Mouse (Mus musculus) limb, embryonic 14.5 days (tissue): ENCODE measurements around the gene Zfp82. TPM values are rescaled to one million over a fixed set of nuclear protein-coding genes. Genes with fewer than 3 reads are reported as not detected.

Experiments
- ATAC-seq: fragments of 200-750 bp; cut with Nextera tagmentation; 2 replicates; pipeline ENCODE4 v1.8.0; 2017; ENCODE audit warnings: low read depth, moderate number of reproducible peaks, moderate TSS enrichment; ENCODE audit not compliant: low FRiP score
- DNase-seq: peaks from one replicate; pipeline ENCODE4 v3.0.0-alpha.2; 2015; ENCODE audit warnings: low spot score
- H3K27ac ChIP-seq: fragments of 300-500 bp; sonication (generic); replicated peaks from 2 replicates; pipeline ENCODE4 v1.5.1; 2014; ENCODE audit warnings: low read depth, mild to moderate bottlenecking, low read length, moderate library complexity, mixed read lengths
- H3K27me3 ChIP-seq: fragments of 300-500 bp; sonication (generic); 2 replicates; pipeline ENCODE4 v1.6.1; 2014; ENCODE audit warnings: low read length, mixed read lengths; ENCODE audit not compliant: control insufficient read depth, insufficient read depth
- H3K36me3 ChIP-seq: fragments of 300-500 bp; sonication (generic); 2 replicates; pipeline ENCODE4 v1.6.1; 2014; ENCODE audit warnings: mild to moderate bottlenecking, low read length, moderate library complexity, mixed read lengths; ENCODE audit not compliant: control insufficient read depth, insufficient read depth
- H3K4me1 ChIP-seq: fragments of 300-500 bp; sonication (generic); 2 replicates; pipeline ENCODE4 v1.6.1; 2014; ENCODE audit warnings: antibody characterized with exemption, low read length, mixed read lengths; ENCODE audit not compliant: control insufficient read depth, insufficient read depth
- H3K4me2 ChIP-seq: fragments of 300-500 bp; sonication (generic); replicated peaks from 2 replicates; pipeline ENCODE4 v1.6.1; 2014; ENCODE audit warnings: low read depth, mild to moderate bottlenecking, low read length, moderate library complexity; ENCODE audit not compliant: severe bottlenecking
- H3K4me3 ChIP-seq: fragments of 300-500 bp; sonication (generic); replicated peaks from 2 replicates; pipeline ENCODE4 v1.5.1; 2014; ENCODE audit warnings: low read length
- H3K9ac ChIP-seq: fragments of 300-500 bp; sonication (generic); 2 replicates; pipeline ENCODE4 v1.6.1; 2014; ENCODE audit warnings: mild to moderate bottlenecking, low read depth, low read length, moderate library complexity; ENCODE audit not compliant: severe bottlenecking
- H3K9me3 ChIP-seq: fragments of 300-500 bp; sonication (generic); 2 replicates; pipeline ENCODE4 v1.6.1; 2016; ENCODE audit warnings: low read length; ENCODE audit not compliant: control insufficient read depth
- POLR2A ChIP-seq: fragments of 200-500 bp; IDR thresholded peaks from 2 replicates; pipeline ENCODE4 v1.8.0; 2012; ENCODE audit warnings: inconsistent platforms, mild to moderate bottlenecking, moderate library complexity, borderline replicate concordance; ENCODE audit not compliant: insufficient read depth, insufficient read length; ENCODE audit errors: extremely low read depth
- WGBS: fragments of 180-500 bp; shearing (Covaris S2); extraction: QIAGEN DNeasy Blood & Tissue Kit; methylation state at CpG from one replicate; pipeline ENCODE4 v1.1.7; 2014; 5-methylcytosine and 5-hydroxymethylcytosine counted together
- polyA plus RNA-seq, 2 experiments: library from polyadenylated mRNA; depleted of rRNA in 1 of 2; stranded (reverse) in 1 of 2; unstranded in 1 of 2; fragments of >200 nt; fragmentation: Nextera tagmentation in 1 of 2; extraction: Ambion mirVana in 1 of 2; gene quantifications; 2 replicates each; pipeline versions ENCODE4 v1.2.1 to v1.2.3; 2012 to 2014

The Zfp82 gene
- polyA plus RNA-seq, 2 experiments, result 3.7 to 6.8 TPM

DNA sequence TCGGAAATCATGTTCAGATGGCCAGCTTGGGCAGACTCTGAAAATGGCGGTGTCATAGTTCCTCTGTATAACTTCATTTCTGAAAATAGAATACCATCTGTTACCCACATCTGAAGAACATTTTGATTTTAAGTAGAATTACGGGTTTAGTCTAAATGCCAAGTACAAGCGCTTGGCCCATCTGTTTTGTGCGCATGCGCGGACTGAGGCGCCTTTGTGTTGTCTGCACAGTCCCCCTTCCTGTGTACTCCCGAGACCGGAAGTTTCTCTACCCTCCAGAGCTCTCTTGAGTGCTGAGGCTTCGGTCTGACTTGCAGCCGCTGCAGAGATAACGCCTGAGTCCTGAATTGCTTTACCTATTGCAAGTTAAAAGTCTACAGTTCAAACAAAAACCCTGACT lies 26.6 kb upstream of the Zfp82 start:
- peaks cover 67% of the 10 kb centered on the region for H3K36me3 ChIP-seq
- H3K9me3 ChIP-seq, result peaks cover 24% of the 10 kb centered on the region
- H3K27ac ChIP-seq, result no peak overlapping the region
- H3K4me1 ChIP-seq, result peaks cover under 1% of the 10 kb centered on the region; the same call in 1 of the 2 replicates
- no peak overlapping the region for H3K4me3 ChIP-seq
- no peak overlapping the region for H3K9ac ChIP-seq
- WGBS, result 92% methylated on average over 13 of the region's 13 CpGs
- H3K4me2 ChIP-seq, result no peak overlapping the region
- no peaks in the 10 kb centered on the region for H3K27me3 ChIP-seq
- DNase-seq (no peak), ATAC-seq (no peak)
- TF ChIP-seq POLR2A, result no peak

- Histone ChIP-seq H3K9me3 (no peaks in the 10 kb centered on the region), H3K9ac (peak overlapping the region; percentile 93), H3K4me2 (peak overlapping the region; percentile 74), H3K4me3 (peak overlapping the region; percentile 65), H3K4me1 (peaks cover 3% of the 10 kb centered on the region; the same call in 1 of the 2 replicates), H3K27ac (peak overlapping the region; percentile 99), H3K27me3 (no peaks in the 10 kb centered on the region), H3K36me3 (peaks cover 34% of the 10 kb centered on the region)
- no peak for TF ChIP-seq POLR2A
- 5% methylated on average over 5 of the region's 5 CpGs for WGBS
- DNase-seq (peak; percentile 16), ATAC-seq (no peak)
Measured at GRCm38 (mm10) chr7:30095551-30096125, 22.9 kb upstream of the Zfp82 start.

GRCm38 (mm10) chr7:30094646-30095429 lies 22.1 kb upstream of the Zfp82 start, which contains the start of gene Zfp260:
Zfp260 (plus strand) TSS chr7:30094777.
- peak; percentile 99 for DNase-seq
- Histone ChIP-seq H3K36me3 (peaks cover 26% of the 10 kb centered on the region), H3K9ac (peak within 1 kb of the TSS; percentile 93), H3K9me3 (no peaks in the 10 kb centered on the region), H3K27me3 (no peaks in the 10 kb centered on the region), H3K4me2 (peak within 1 kb of the TSS; percentile 74), H3K4me1 (peaks cover 3% of the 10 kb centered on the region; the same call in 1 of the 2 replicates), H3K4me3 (peak within 1 kb of the TSS; percentile 65), H3K27ac (peak within 1 kb of the TSS; percentile 99)
- WGBS, result 0% methylated on average over 26 of the region's 26 CpGs
- TF ChIP-seq POLR2A, result peak; percentile 97; the same call in 1 of the 2 replicates
- ATAC-seq, result peak; percentile 85

GRCm38 (mm10) chr7:30093918-30094415 lies 21.3 kb upstream of the Zfp82 start:
- no peaks in the 10 kb centered on the region for H3K9me3 ChIP-seq

GRCm38 (mm10) chr7:30092666-30093065 lies 20.0 kb upstream of the Zfp82 start:
- Histone ChIP-seq H3K9ac (no peak overlapping the region), H3K4me2 (no peak overlapping the region), H3K4me3 (no peak overlapping the region), H3K9me3 (no peaks in the 10 kb centered on the region), H3K27me3 (no peaks in the 10 kb centered on the region), H3K36me3 (peaks cover 8% of the 10 kb centered on the region), H3K4me1 (peaks cover 16% of the 10 kb centered on the region; the same call in 1 of the 2 replicates), H3K27ac (no peak overlapping the region)
- no peak for ATAC-seq
- DNase-seq, result no peak
- TF ChIP-seq POLR2A, result no peak
- 79% methylated on average over 9 of the region's 9 CpGs for WGBS

More at GRCm38 (mm10) chr7:30093918-30094415, 21.3 kb upstream of the Zfp82 start:
- TF ChIP-seq POLR2A, result no peak
- Histone ChIP-seq H3K36me3 (peaks cover 17% of the 10 kb centered on the region), H3K27ac (peak overlapping the region; percentile 99; the same call in 1 of the 2 replicates), H3K4me2 (peak overlapping the region; percentile 74), H3K4me1 (peaks cover 9% of the 10 kb centered on the region; the same call in 1 of the 2 replicates), H3K9ac (peak overlapping the region; percentile 93; the same call in 1 of the 2 replicates), H3K27me3 (no peaks in the 10 kb centered on the region), H3K4me3 (peak overlapping the region; percentile 65)
- 73% methylated on average over 6 of the region's 6 CpGs for WGBS
- ATAC-seq (no peak), DNase-seq (no peak)
